Mouse (Mus musculus) limb, embryonic 12.5 days (tissue): ENCODE measurements around the gene Sytl3. TPM values are rescaled to one million over a fixed set of nuclear protein-coding genes. Genes with fewer than 3 reads are reported as not detected.
A peak's percentile ranks its signal among the peaks of the same experiment; 100 is the strongest.
"Not testable (repeated sequence)": the region's sequence is repeated elsewhere in the genome, so short reads cannot be mapped to it uniquely, and the experiment has no call there.

Source experiments
- ATAC-seq: fragments of 200-750 bp; cut with Nextera tagmentation; 2 replicates; pipeline ENCODE4 v1.8.0; 2017; ENCODE audit warnings: low read depth, moderate TSS enrichment; ENCODE audit not compliant: insufficient number of reproducible peaks, insufficient read depth, low FRiP score, low TSS enrichment
- H3K27ac ChIP-seq: fragments of 300-500 bp; sonication (generic); 2 replicates; pipeline ENCODE4 v1.5.1; 2016; ENCODE audit warnings: mild to moderate bottlenecking, moderate library complexity
- H3K27me3 ChIP-seq: fragments of 300-500 bp; sonication (generic); 2 replicates; pipeline ENCODE4 v1.6.1; 2016; ENCODE audit warnings: mild to moderate bottlenecking, moderate library complexity
- H3K36me3 ChIP-seq: fragments of 300-500 bp; sonication (generic); 2 replicates; pipeline ENCODE4 v1.6.1; 2016; ENCODE audit warnings: mild to moderate bottlenecking, moderate library complexity
- H3K4me1 ChIP-seq: fragments of 300-500 bp; sonication (generic); replicated peaks from 2 replicates; pipeline ENCODE4 v1.6.1; 2016
- H3K4me2 ChIP-seq: fragments of 300-500 bp; sonication (generic); 2 replicates; pipeline ENCODE4 v1.6.1; 2016; ENCODE audit warnings: mild to moderate bottlenecking, moderate library complexity
- H3K4me3 ChIP-seq: fragments of 300-500 bp; sonication (generic); replicated peaks from 2 replicates; pipeline ENCODE4 v1.5.1; 2016; ENCODE audit warnings: mild to moderate bottlenecking
- H3K9ac ChIP-seq: fragments of 300-500 bp; sonication (generic); replicated peaks from 2 replicates; pipeline ENCODE4 v1.6.1; 2016; ENCODE audit warnings: mild to moderate bottlenecking, moderate library complexity
- H3K9me3 ChIP-seq: fragments of 300-500 bp; sonication (generic); 2 replicates; pipeline ENCODE4 v1.6.1; 2016; ENCODE audit warnings: mild to moderate bottlenecking, moderate library complexity
- whole genome bisulfite sequencing: fragments of 180-500 bp; shearing (Covaris S2); methylation state at CpG from one replicate; pipeline ENCODE4 v1.1.7; 2016; 5-methylcytosine and 5-hydroxymethylcytosine counted together
- polyA plus RNA-seq: library from polyadenylated mRNA; unstranded; fragments of >200 nt; fragmentation: Nextera tagmentation; extraction: Ambion mirVana; gene quantifications from 2 replicates; pipeline ENCODE4 v1.2.1, GENCODE M21; 2016

The Sytl3 gene
- polyA plus RNA-seq, 1 experiment from 2014 or later: not detected

GRCm38 (mm10) chr17:6632850-6633249 lies 26.0 kb upstream of the Sytl3 start:
- not testable (repeated sequence) for ATAC-seq, H3K4me2 ChIP-seq, H3K9me3 ChIP-seq, H3K9ac ChIP-seq, H3K4me1 ChIP-seq, H3K4me3 ChIP-seq, H3K36me3 ChIP-seq, H3K27ac ChIP-seq, H3K27me3 ChIP-seq
- WGBS: 93% methylated on average over 6 of the region's 6 CpGs

GRCm38 (mm10) chr17:6635781-6636180 lies 23.1 kb upstream of the Sytl3 start:
- not testable (repeated sequence) for H3K36me3 ChIP-seq, ATAC-seq, H3K27me3 ChIP-seq, H3K4me1 ChIP-seq, H3K27ac ChIP-seq, H3K9me3 ChIP-seq, H3K4me2 ChIP-seq, H3K4me3 ChIP-seq, H3K9ac ChIP-seq
- 80% methylated on average over 1 of the region's 4 CpGs for WGBS

GRCm38 (mm10) chr17:6636861-6637260 lies 22.0 kb upstream of the Sytl3 start:
- H3K36me3 ChIP-seq: no peaks in the 10 kb centered on the region
- H3K27ac ChIP-seq: no peak overlapping the region
- H3K27me3 ChIP-seq: no peaks in the 10 kb centered on the region
- no peak overlapping the region for H3K9ac ChIP-seq
- H3K9me3 ChIP-seq: no peaks in the 10 kb centered on the region
- no peak overlapping the region for H3K4me2 ChIP-seq
- H3K4me3 ChIP-seq: no peak overlapping the region
- WGBS: 86% methylated on average over 5 of the region's 5 CpGs
- ATAC-seq: no peak
- H3K4me1 ChIP-seq: no peaks in the 10 kb centered on the region

- not testable (repeated sequence) for H3K36me3 ChIP-seq, H3K4me3 ChIP-seq, H3K27me3 ChIP-seq, H3K9ac ChIP-seq, H3K4me1 ChIP-seq, ATAC-seq, H3K9me3 ChIP-seq, H3K27ac ChIP-seq, H3K4me2 ChIP-seq
- WGBS: 91% methylated on average over 4 of the region's 4 CpGs
Observed at GRCm38 (mm10) chr17:6637434-6637833, 21.5 kb upstream of the Sytl3 start.

GRCm38 (mm10) chr17:6638444-6638843 lies 20.4 kb upstream of the Sytl3 start:
- not testable (repeated sequence) for ATAC-seq
- whole genome bisulfite sequencing: 82% methylated on average over 8 of the region's 8 CpGs

GRCm38 (mm10) chr17:6639486-6639885 lies 19.4 kb upstream of the Sytl3 start:
- 95% methylated on average over 16 of the region's 21 CpGs for WGBS
- H3K9ac ChIP-seq, H3K4me3 ChIP-seq, H3K9me3 ChIP-seq, H3K4me1 ChIP-seq, H3K36me3 ChIP-seq, H3K27ac ChIP-seq, H3K4me2 ChIP-seq, H3K27me3 ChIP-seq: not testable (repeated sequence)
- 0 out of 2 replicates have a peak, but pooled peaks have one; percentile 27 for ATAC-seq

More at GRCm38 (mm10) chr17:6638444-6638843, 20.4 kb upstream of the Sytl3 start:
- H3K4me2 ChIP-seq, H3K36me3 ChIP-seq, H3K4me1 ChIP-seq, H3K9ac ChIP-seq, H3K27me3 ChIP-seq, H3K9me3 ChIP-seq, H3K4me3 ChIP-seq, H3K27ac ChIP-seq: not testable (repeated sequence)

- 91% methylated on average over 10 of the region's 10 CpGs for WGBS
- not testable (repeated sequence) for H3K4me3 ChIP-seq, H3K9me3 ChIP-seq, H3K4me1 ChIP-seq, H3K36me3 ChIP-seq, H3K4me2 ChIP-seq, H3K27me3 ChIP-seq, H3K27ac ChIP-seq, H3K9ac ChIP-seq, ATAC-seq
Observed at GRCm38 (mm10) chr17:6640044-6640637, 18.8 kb upstream of the Sytl3 start.

- H3K27me3 ChIP-seq, H3K27ac ChIP-seq, H3K4me3 ChIP-seq, H3K4me2 ChIP-seq, H3K9ac ChIP-seq, H3K4me1 ChIP-seq, H3K36me3 ChIP-seq, H3K9me3 ChIP-seq, ATAC-seq: not testable (repeated sequence)
- WGBS: 78% methylated on average over 14 of the region's 14 CpGs
Observed at GRCm38 (mm10) chr17:6640771-6641429, 18.0 kb upstream of the Sytl3 start.

- not testable (repeated sequence) for H3K9ac ChIP-seq, H3K36me3 ChIP-seq, H3K4me1 ChIP-seq, H3K27ac ChIP-seq, ATAC-seq, H3K4me3 ChIP-seq, H3K9me3 ChIP-seq, H3K27me3 ChIP-seq, H3K4me2 ChIP-seq
- WGBS: 88% methylated on average over 9 of the region's 9 CpGs
Observed at GRCm38 (mm10) chr17:6644210-6644609, 14.7 kb upstream of the Sytl3 start.

- not testable (repeated sequence) for H3K27ac ChIP-seq, H3K4me3 ChIP-seq
- 90% methylated on average over 4 of the region's 4 CpGs for WGBS
Observed at GRCm38 (mm10) chr17:6644673-6645072, 14.2 kb upstream of the Sytl3 start.

GRCm38 (mm10) chr17:6645668-6646067 lies 13.2 kb upstream of the Sytl3 start:
- not testable (repeated sequence) for H3K36me3 ChIP-seq, H3K4me2 ChIP-seq, H3K9ac ChIP-seq, H3K27me3 ChIP-seq, H3K9me3 ChIP-seq, H3K4me3 ChIP-seq, ATAC-seq, H3K4me1 ChIP-seq, H3K27ac ChIP-seq
- 93% methylated on average over 4 of the region's 4 CpGs for WGBS

More at GRCm38 (mm10) chr17:6644673-6645072, 14.2 kb upstream of the Sytl3 start:
- not testable (repeated sequence) for H3K4me1 ChIP-seq, H3K4me2 ChIP-seq, ATAC-seq, H3K36me3 ChIP-seq, H3K27me3 ChIP-seq, H3K9ac ChIP-seq, H3K9me3 ChIP-seq

- not testable (repeated sequence) for H3K27ac ChIP-seq, H3K4me1 ChIP-seq, H3K9ac ChIP-seq, H3K9me3 ChIP-seq, H3K36me3 ChIP-seq, H3K27me3 ChIP-seq, H3K4me3 ChIP-seq, H3K4me2 ChIP-seq, ATAC-seq
- 94% methylated on average over 7 of the region's 8 CpGs for WGBS
Observed at GRCm38 (mm10) chr17:6646841-6647240, 12.1 kb upstream of the Sytl3 start.
